Mouse (Mus musculus) heart, postnatal 0 days (tissue): ENCODE measurements around the gene Wdr60.

ENCODE experiments used
- CTCF ChIP-seq: IDR thresholded peaks from 2 replicates; pipeline ENCODE4 v1.5.1; 2016; ENCODE audit warnings: antibody characterized with exemption, control low read depth, low read depth
- EP300 ChIP-seq: IDR thresholded peaks from 2 replicates; pipeline ENCODE4 v1.6.1; 2016; ENCODE audit warnings: antibody characterized with exemption, low read depth

- TF ChIP-seq CTCF: no peak
- TF ChIP-seq EP300: no peak
These were observed 14.1 kb upstream of the Wdr60 start for GRCm38 (mm10) chr12:116276961-116277360.
